Mouse (Mus musculus): Measurements from ENCODE around the gene Fto. TPM values are rescaled to one million over a fixed set of nuclear protein-coding genes. Genes with fewer than 3 reads are reported as not detected.

Gene Fto
- polyA plus RNA-seq, 1 experiment from 2014 or later = 111 TPM

- no peak overlapping the region for H3K4me3 ChIP-seq (ENCODE audit: low read depth, low read length)
- H3K36me3 ChIP-seq (ENCODE audit: control insufficient read depth, insufficient read depth, low read length) = no peaks in the 10 kb centered on the region
- DNase-seq (ENCODE audit: low spot score) (no peak), ATAC-seq (replicated peaks; ENCODE audit: low FRiP score) (no peak)
- no peaks in the 10 kb centered on the region for H3K9me3 ChIP-seq (ENCODE audit: control insufficient read depth, low read length)
- H3K27me3 ChIP-seq (ENCODE audit: control insufficient read depth, insufficient read depth, low read length) = no peaks in the 10 kb centered on the region
- no peak overlapping the region for H3K4me2 ChIP-seq (ENCODE audit: low read depth, low read length, severe bottlenecking)
- no peak overlapping the region for H3K9ac ChIP-seq (ENCODE audit: low read length)
- WGBS = 85% methylated on average over 7 of the region's 7 CpGs
- H3K4me1 ChIP-seq (replicated peaks; ENCODE audit: control insufficient read depth, insufficient read depth, low read length) = no peaks in the 10 kb centered on the region; the same call in 1 of the 2 replicates
- H3K27ac ChIP-seq (ENCODE audit: low read depth, low read length) = no peak overlapping the region
Observed at GRCm38 (mm10) chr8:91448667-91449329, 135.5 kb downstream of the Fto start.

DNA sequence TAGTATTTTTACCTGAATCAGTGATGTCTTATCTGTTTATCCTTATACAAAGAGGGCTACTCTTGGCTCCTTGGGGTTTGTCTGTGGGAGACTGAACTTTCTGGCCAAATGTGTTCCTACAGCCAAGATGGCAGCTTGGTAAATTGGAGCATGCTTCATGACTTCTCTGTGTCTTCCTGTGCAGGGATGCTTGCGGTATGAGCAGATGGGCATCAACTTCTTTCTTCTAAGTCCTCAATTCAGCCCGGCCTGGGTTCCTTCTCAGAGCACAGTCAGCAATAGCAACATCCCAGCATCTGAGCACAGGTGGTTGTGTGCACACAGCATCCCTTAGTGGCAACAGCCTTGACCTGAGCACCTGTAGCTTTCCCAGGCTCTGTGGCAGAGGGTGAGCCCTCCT, 141.6 kb downstream of the Fto start:
- no peaks in the 10 kb centered on the region for H3K9me3 ChIP-seq (ENCODE audit: control insufficient read depth, low read length)
- H3K36me3 ChIP-seq (ENCODE audit: control insufficient read depth, insufficient read depth, low read length) = no peaks in the 10 kb centered on the region
- H3K9ac ChIP-seq (ENCODE audit: low read length) = no peak overlapping the region
- no peak for ATAC-seq (replicated peaks; ENCODE audit: low FRiP score)
- no peaks in the 10 kb centered on the region for H3K4me1 ChIP-seq (replicated peaks; ENCODE audit: control insufficient read depth, insufficient read depth, low read length)
- WGBS = 91% methylated on average over 2 of the region's 2 CpGs
- no peak overlapping the region for H3K4me2 ChIP-seq (ENCODE audit: low read depth, low read length, severe bottlenecking)
- H3K27me3 ChIP-seq (ENCODE audit: control insufficient read depth, insufficient read depth, low read length) = no peaks in the 10 kb centered on the region
- DNase-seq (ENCODE audit: low spot score) = no peak
- no peak overlapping the region for H3K4me3 ChIP-seq (ENCODE audit: low read depth, low read length)
- no peak overlapping the region for H3K27ac ChIP-seq (ENCODE audit: low read depth, low read length)

DNA sequence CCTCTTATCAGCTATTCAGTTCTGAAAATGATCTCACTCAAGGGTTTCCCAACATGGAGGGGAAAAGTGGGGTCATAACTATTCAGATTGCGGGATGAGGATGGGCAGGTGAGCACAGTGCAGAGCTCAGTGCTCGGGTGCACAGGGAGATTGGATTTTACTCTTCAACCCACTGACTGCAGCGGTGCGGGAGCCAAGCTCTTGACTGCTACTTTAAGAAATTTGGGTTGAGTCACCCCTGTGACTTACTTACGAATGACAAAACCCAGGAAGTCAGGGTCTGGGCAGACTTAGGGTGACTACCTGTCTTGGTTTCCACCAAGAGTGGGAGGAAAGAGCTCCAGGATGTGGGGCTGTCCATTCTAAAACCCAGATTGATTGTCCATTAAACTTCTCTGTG, 142.3 kb downstream of the Fto start:
- DNase-seq (ENCODE audit: low spot score) (no peak), ATAC-seq (replicated peaks; ENCODE audit: low FRiP score) (no peak)
- H3K9ac ChIP-seq (ENCODE audit: low read length) = no peak overlapping the region

GRCm38 (mm10) chr8:91458016-91458415, 144.7 kb downstream of the Fto start:
- 81% methylated on average over 1 of the region's 1 CpGs for WGBS
- H3K9me3 ChIP-seq (ENCODE audit: control insufficient read depth, low read length) = no peaks in the 10 kb centered on the region

More for the DNA sequence above, 142.3 kb downstream of the Fto start:
- no peak overlapping the region for H3K4me2 ChIP-seq (ENCODE audit: low read depth, low read length, severe bottlenecking)
- 92% methylated on average over 5 of the region's 5 CpGs for WGBS
- no peaks in the 10 kb centered on the region for H3K36me3 ChIP-seq (ENCODE audit: control insufficient read depth, insufficient read depth, low read length)
- H3K27ac ChIP-seq (ENCODE audit: low read depth, low read length) = no peak overlapping the region; the same call in 1 of the 2 replicates
- no peaks in the 10 kb centered on the region for H3K4me1 ChIP-seq (replicated peaks; ENCODE audit: control insufficient read depth, insufficient read depth, low read length)
- no peaks in the 10 kb centered on the region for H3K9me3 ChIP-seq (ENCODE audit: control insufficient read depth, low read length)
- no peak overlapping the region for H3K4me3 ChIP-seq (ENCODE audit: low read depth, low read length)
- H3K27me3 ChIP-seq (ENCODE audit: control insufficient read depth, insufficient read depth, low read length) = no peaks in the 10 kb centered on the region

GRCm38 (mm10) chr8:91460965-91461364, 147.6 kb downstream of the Fto start:
- 93% methylated on average over 6 of the region's 6 CpGs for WGBS

More at GRCm38 (mm10) chr8:91458016-91458415, 144.7 kb downstream of the Fto start:
- H3K27me3 ChIP-seq (ENCODE audit: control insufficient read depth, insufficient read depth, low read length) = no peaks in the 10 kb centered on the region
- H3K27ac ChIP-seq (ENCODE audit: low read depth, low read length) = no peak overlapping the region
- no peak overlapping the region for H3K9ac ChIP-seq (ENCODE audit: low read length)
- H3K4me2 ChIP-seq (ENCODE audit: low read depth, low read length, severe bottlenecking) = no peak overlapping the region
- H3K4me3 ChIP-seq (ENCODE audit: low read depth, low read length) = no peak overlapping the region
- no peak for DNase-seq (ENCODE audit: low spot score)
- ATAC-seq (replicated peaks; ENCODE audit: low FRiP score) = no peak
- H3K4me1 ChIP-seq (replicated peaks; ENCODE audit: control insufficient read depth, insufficient read depth, low read length) = no peaks in the 10 kb centered on the region
- H3K36me3 ChIP-seq (ENCODE audit: control insufficient read depth, insufficient read depth, low read length) = no peaks in the 10 kb centered on the region

DNA sequence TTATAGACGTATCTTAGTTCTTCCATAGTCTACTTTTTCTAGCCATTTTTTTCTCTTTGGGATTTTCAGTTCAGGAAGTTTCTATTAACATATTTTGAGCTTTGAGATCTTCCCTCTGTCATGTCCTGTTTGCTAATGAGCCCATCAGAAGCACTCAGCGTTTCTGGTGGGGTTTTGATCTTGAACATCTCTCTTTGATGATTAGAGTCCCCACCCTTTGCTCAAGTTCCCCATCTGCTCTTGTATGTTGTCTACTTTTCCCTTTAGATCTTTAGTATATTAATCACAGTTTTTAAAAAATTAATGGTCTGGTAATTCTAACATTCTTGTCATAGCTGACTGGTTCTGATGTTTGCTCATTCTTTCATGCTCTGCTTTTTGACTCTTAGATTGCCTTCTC, 150.4 kb downstream of the Fto start:
- 92% methylated on average over 2 of the region's 2 CpGs for WGBS
- Histone ChIP-seq H3K9me3 (ENCODE audit: control insufficient read depth, low read length) (no peaks in the 10 kb centered on the region), H3K4me3 (ENCODE audit: low read depth, low read length) (no peak overlapping the region), H3K4me2 (ENCODE audit: low read depth, low read length, severe bottlenecking) (no peak overlapping the region), H3K36me3 (ENCODE audit: control insufficient read depth, insufficient read depth, low read length) (no peaks in the 10 kb centered on the region), H3K27me3 (ENCODE audit: control insufficient read depth, insufficient read depth, low read length) (no peaks in the 10 kb centered on the region), H3K9ac (ENCODE audit: low read length) (no peak overlapping the region), H3K4me1 (replicated peaks; ENCODE audit: control insufficient read depth, insufficient read depth, low read length) (no peaks in the 10 kb centered on the region), H3K27ac (ENCODE audit: low read depth, low read length) (no peak overlapping the region)
- no peak for DNase-seq (ENCODE audit: low spot score)
- no peak for ATAC-seq (replicated peaks; ENCODE audit: low FRiP score)

More at GRCm38 (mm10) chr8:91460965-91461364, 147.6 kb downstream of the Fto start:
- ATAC-seq (replicated peaks; ENCODE audit: low FRiP score) (no peak), DNase-seq (ENCODE audit: low spot score) (no peak)
- Histone ChIP-seq H3K36me3 (ENCODE audit: control insufficient read depth, insufficient read depth, low read length) (no peaks in the 10 kb centered on the region), H3K4me2 (ENCODE audit: low read depth, low read length, severe bottlenecking) (no peak overlapping the region), H3K27me3 (ENCODE audit: control insufficient read depth, insufficient read depth, low read length) (no peaks in the 10 kb centered on the region), H3K27ac (ENCODE audit: low read depth, low read length) (no peak overlapping the region), H3K4me1 (replicated peaks; ENCODE audit: control insufficient read depth, insufficient read depth, low read length) (no peaks in the 10 kb centered on the region), H3K9ac (ENCODE audit: low read length) (no peak overlapping the region), H3K9me3 (ENCODE audit: control insufficient read depth, low read length) (no peaks in the 10 kb centered on the region), H3K4me3 (ENCODE audit: low read depth, low read length) (no peak overlapping the region)

GRCm38 (mm10) chr8:91467463-91467862, 154.1 kb downstream of the Fto start:
- H3K9me3 ChIP-seq (ENCODE audit: control insufficient read depth, low read length) = no peaks in the 10 kb centered on the region
- 94% methylated on average over 3 of the region's 3 CpGs for WGBS
- no peaks in the 10 kb centered on the region for H3K4me1 ChIP-seq (replicated peaks; ENCODE audit: control insufficient read depth, insufficient read depth, low read length)
- H3K36me3 ChIP-seq (ENCODE audit: control insufficient read depth, insufficient read depth, low read length) = no peaks in the 10 kb centered on the region
- H3K4me2 ChIP-seq (ENCODE audit: low read depth, low read length, severe bottlenecking) = no peak overlapping the region
- no peak overlapping the region for H3K27ac ChIP-seq (ENCODE audit: low read depth, low read length)
- no peak overlapping the region for H3K4me3 ChIP-seq (ENCODE audit: low read depth, low read length)
- H3K9ac ChIP-seq (ENCODE audit: low read length) = no peak overlapping the region
- no peak for ATAC-seq (replicated peaks; ENCODE audit: low FRiP score)
- no peaks in the 10 kb centered on the region for H3K27me3 ChIP-seq (ENCODE audit: control insufficient read depth, insufficient read depth, low read length)
- DNase-seq (ENCODE audit: low spot score) = no peak

DNA sequence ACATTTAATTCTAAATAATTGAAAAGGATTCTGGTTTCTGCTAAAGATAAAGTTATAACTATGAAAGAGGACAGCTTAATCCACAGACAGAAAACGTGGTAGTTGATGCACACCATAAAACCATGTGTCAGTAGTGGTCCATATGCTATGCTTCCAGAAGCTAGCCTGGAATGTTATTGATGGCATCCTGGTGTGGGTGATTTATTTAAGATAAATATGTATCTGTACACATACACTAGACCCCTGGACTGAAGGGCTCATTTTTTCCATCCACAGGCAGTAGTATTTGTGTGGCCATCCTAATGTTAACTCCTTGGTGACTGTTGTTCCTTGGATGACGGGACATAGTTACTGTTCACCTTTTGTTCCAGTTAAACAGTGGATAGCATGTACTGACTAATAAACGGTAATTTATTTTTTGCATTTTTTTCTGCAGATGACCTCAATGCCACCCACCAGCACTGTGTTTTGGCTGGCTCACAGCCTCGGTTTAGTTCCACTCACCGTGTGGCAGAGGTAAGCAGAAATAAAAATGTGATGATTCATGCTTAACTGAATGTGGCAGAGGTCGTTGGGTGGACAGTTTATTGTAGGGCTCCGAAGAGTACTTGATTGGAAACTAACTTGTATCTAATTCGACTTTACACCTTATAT, 154.7 kb downstream of the Fto start:
- Histone ChIP-seq H3K4me2 (ENCODE audit: low read depth, low read length, severe bottlenecking) (no peak overlapping the region), H3K4me1 (replicated peaks; ENCODE audit: control insufficient read depth, insufficient read depth, low read length) (no peaks in the 10 kb centered on the region), H3K4me3 (ENCODE audit: low read depth, low read length) (no peak overlapping the region), H3K27me3 (ENCODE audit: control insufficient read depth, insufficient read depth, low read length) (no peaks in the 10 kb centered on the region), H3K9ac (ENCODE audit: low read length) (no peak overlapping the region), H3K9me3 (ENCODE audit: control insufficient read depth, low read length) (no peaks in the 10 kb centered on the region), H3K27ac (ENCODE audit: low read depth, low read length) (no peak overlapping the region), H3K36me3 (ENCODE audit: control insufficient read depth, insufficient read depth, low read length) (no peaks in the 10 kb centered on the region)
- ATAC-seq (replicated peaks; ENCODE audit: low FRiP score) = no peak
- WGBS = 89% methylated on average over 8 of the region's 8 CpGs
- DNase-seq (ENCODE audit: low spot score) = no peak

DNA sequence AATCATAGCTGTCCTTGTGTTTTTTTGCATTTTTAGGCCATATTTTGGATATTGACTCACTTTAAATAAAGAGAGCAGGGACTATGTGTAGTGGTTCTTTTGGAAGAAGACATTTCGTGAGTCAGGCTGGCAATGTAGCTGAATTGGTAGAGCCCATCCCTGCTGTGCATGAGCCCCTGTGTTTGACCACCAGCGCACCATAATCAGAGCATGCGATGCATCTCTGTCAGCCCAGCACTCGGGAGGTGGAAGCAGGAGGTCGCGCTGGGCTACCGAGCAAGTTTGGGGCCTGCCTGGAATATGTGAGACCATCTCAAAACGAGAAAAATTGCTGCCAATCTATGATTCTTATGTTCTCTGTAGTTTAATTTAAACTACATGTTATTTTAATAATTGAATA, 156.1 kb downstream of the Fto start:
- ATAC-seq (replicated peaks; ENCODE audit: low FRiP score) = no peak
- Histone ChIP-seq H3K27me3 (ENCODE audit: control insufficient read depth, insufficient read depth, low read length) (no peaks in the 10 kb centered on the region), H3K4me1 (replicated peaks; ENCODE audit: control insufficient read depth, insufficient read depth, low read length) (no peaks in the 10 kb centered on the region), H3K9me3 (ENCODE audit: control insufficient read depth, low read length) (no peaks in the 10 kb centered on the region), H3K4me3 (ENCODE audit: low read depth, low read length) (no peak overlapping the region), H3K27ac (ENCODE audit: low read depth, low read length) (no peak overlapping the region), H3K4me2 (ENCODE audit: low read depth, low read length, severe bottlenecking) (no peak overlapping the region), H3K36me3 (ENCODE audit: control insufficient read depth, insufficient read depth, low read length) (no peaks in the 10 kb centered on the region), H3K9ac (ENCODE audit: low read length) (no peak overlapping the region)
- 92% methylated on average over 8 of the region's 8 CpGs for WGBS
- no peak for DNase-seq (ENCODE audit: low spot score)

All from forebrain, embryonic 11.5 days (tissue).